Mouse (Mus musculus): Measurements from ENCODE around the gene Arid5a.

DNA sequence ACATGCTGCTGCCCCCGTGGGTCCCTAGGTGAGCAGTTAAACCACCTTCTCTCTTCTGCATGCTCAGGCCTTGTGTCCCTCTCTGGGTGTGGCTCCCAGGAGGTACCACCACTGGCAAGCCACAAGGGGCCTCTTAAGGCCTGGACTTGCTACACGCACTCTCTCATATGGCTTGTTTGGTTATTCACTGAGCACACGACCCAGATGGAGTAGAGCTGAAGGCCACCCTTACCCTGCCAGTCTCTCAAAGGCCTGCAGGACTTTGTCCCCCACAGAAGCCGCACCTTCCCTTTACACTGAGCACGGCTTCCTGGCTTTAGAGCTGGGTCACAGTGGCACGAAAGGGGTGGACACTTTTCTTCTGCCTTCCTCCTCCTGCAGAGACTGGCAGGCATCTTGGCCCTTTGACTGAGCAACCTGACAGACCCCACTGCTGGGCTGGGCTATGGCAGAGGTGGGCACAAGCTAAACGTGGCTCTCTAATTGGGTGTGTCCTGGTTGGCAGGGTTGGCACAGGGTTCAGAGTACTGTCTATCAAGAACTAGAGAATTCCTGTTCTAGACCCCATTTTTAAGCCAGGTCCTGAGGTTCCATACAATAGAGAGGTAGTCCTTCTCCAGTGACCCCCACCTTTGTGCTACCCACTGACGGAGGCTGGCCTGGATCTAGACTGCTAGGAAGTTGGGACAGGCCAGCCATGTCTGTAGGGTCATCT is 35.9 kb upstream of the Arid5a start:
- TF ChIP-seq HCFC1 (IDR thresholded peaks at IDR 0.05; ENCODE audit: borderline replicate concordance, insufficient read depth, low read length), result no peak
- no peak for TF ChIP-seq ZNF384 (IDR thresholded peaks at IDR 0.05; ENCODE audit: low read depth, low read length)
- TF ChIP-seq ZC3H11A (IDR thresholded peaks at IDR 0.05; ENCODE audit: borderline replicate concordance, low read depth, low read length), result no peak
- TF ChIP-seq MAFK (IDR thresholded peaks at IDR 0.05; ENCODE audit: insufficient read depth, low read depth, low read length), result no peak
- TF ChIP-seq CHD2 (IDR thresholded peaks at IDR 0.05; ENCODE audit: low read depth, low read length), result no peak

Data from ES-E14 (cell line).